8 mouse cellular contexts compared by ENCODE assay signal in the genomic region with DNA sequence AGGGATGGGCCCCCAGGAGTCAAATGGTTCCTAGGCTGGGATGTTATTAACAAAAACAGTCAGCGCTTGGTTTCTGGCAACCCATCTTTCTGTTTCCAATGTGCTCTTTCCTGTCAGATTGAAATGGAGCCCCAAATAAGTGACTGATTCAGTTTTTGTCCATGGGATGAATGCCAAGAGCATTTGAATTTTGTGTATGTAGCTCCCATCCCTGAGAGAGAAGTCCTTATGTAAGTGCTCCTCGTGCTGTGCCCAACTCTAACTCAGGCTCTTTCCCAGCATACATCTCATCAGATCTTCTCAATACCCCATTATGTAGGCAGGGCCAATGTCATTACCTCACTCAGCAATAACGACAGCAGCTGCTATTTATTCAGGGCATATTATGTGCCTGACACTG. TPM values are rescaled to one million over a fixed set of nuclear protein-coding genes. Genes with fewer than 3 reads are reported as not detected.
DNase-seq lines count a peak whose midpoint lies in the region; ATAC-seq and TF ChIP-seq lines count a peak whose summit lies in the region.

No protein-coding gene starts in this region.

- peak overlapping the region; percentile 100 for H3K4me3 ChIP-seq in gastrocnemius, adult 2 months
- H3K4me3 ChIP-seq in forebrain, embryonic 10.5 days, result peak overlapping the region; percentile 98
- H3K4me3 ChIP-seq in limb, embryonic 15.5 days, result peak overlapping the region; percentile 89

- peaks cover 74% of the 10 kb centered on the region for H3K4me1 ChIP-seq in forebrain, embryonic 10.5 days
- peaks cover 53% of the 10 kb centered on the region for H3K4me1 ChIP-seq in limb, embryonic 15.5 days

- peaks cover 42% of the 10 kb centered on the region for H3K36me3 ChIP-seq in forebrain, embryonic 10.5 days (replicated peaks)
- H3K36me3 ChIP-seq in limb, embryonic 15.5 days, result peaks cover 23% of the 10 kb centered on the region

- ATAC-seq in limb, embryonic 15.5 days (ENCODE audit: insufficient number of reproducible peaks, low FRiP score, low TSS enrichment, low read depth), result no peak

- H3K27me3 ChIP-seq in forebrain, embryonic 10.5 days (ENCODE audit: poor library complexity, severe bottlenecking), result peaks cover 16% of the 10 kb centered on the region
- 0 out of 2 replicates have a peak, but pooled peaks cover 5% of the 10 kb centered on the region for H3K27me3 ChIP-seq in limb, embryonic 15.5 days

- DNase-seq in gastrocnemius, adult 2 months, result no peak
- DNase-seq in gastrocnemius, adult 18-20 months (ENCODE audit: low spot score), result no peak
- DNase-seq in 3T3-L1 (ENCODE audit: low read depth, low spot score), result peak; percentile 4
- no peak for DNase-seq in forebrain, embryonic 10.5 days (ENCODE audit: extremely low spot score, low spot score)
- DNase-seq in thymus, postnatal 36 days, result no peak
- no peak for DNase-seq in gastrocnemius, postnatal 36 days
- no peak for DNase-seq in c-Kit-positive CD71-positive TER-119-positive erythroid progenitor cells, embryonic 14.5 days (ENCODE audit: low spot score)

- no peaks in the 10 kb centered on the region for H3K9me3 ChIP-seq in forebrain, embryonic 10.5 days
- H3K9me3 ChIP-seq in limb, embryonic 15.5 days, result no peaks in the 10 kb centered on the region

- intact Hi-C loops in gastrocnemius, adult 2 months (cut with DNase I), result no loop called here
- intact Hi-C loops in gastrocnemius, postnatal 36 days (cut with DNase I), result no loop called here

- H3K27ac ChIP-seq in gastrocnemius, adult 2 months, result no peak overlapping the region; the same call in 1 of the 2 replicates
- H3K27ac ChIP-seq in forebrain, embryonic 10.5 days, result peak overlapping the region; percentile 100
- no peak overlapping the region for H3K27ac ChIP-seq in limb, embryonic 15.5 days

- peak overlapping the region; percentile 85 for H3K4me2 ChIP-seq in limb, embryonic 15.5 days

- WGBS in forebrain, embryonic 10.5 days, result 70% methylated on average over 3 of the region's 3 CpGs
- WGBS in limb, embryonic 15.5 days, result 44% methylated on average over 3 of the region's 3 CpGs

- H3K9ac ChIP-seq in limb, embryonic 15.5 days, result peak overlapping the region; percentile 99; the same call in 1 of the 2 replicates

- no peak for TF ChIP-seq CTCF in gastrocnemius, adult 2 months (IDR thresholded peaks at IDR 0.05)

RNA-seq across cellular contexts. Expression of a gene that starts 1.2 kb away (rescaled TPM):
- total RNA-seq in gastrocnemius, adult 2 months (2021), result 10 to 100 TPM; 51.2 to 58.3 TPM
- total RNA-seq in gastrocnemius, adult 18-20 months (2021), result 10 to 100 TPM; 51.7 to 58.0 TPM
- 26.3 and 27.2 TPM in 2 replicates for polyA plus RNA-seq in forebrain, embryonic 10.5 days (2016; fragmentation: Nextera tagmentation; extraction: Ambion mirVana)
- 25.8 and 27.1 TPM in 2 replicates for polyA plus RNA-seq in limb, embryonic 15.5 days (2015; fragmentation: Nextera tagmentation; extraction: Ambion mirVana)
- total RNA-seq in gastrocnemius, postnatal 36 days (2021), result 10 to 100 TPM; 45.3 to 50.1 TPM

RNA-seq across cellular contexts. Expression of a gene that starts 2.0 kb away (rescaled TPM):
- total RNA-seq in gastrocnemius, adult 2 months (2021), result 10 to 100 TPM; 16.2 to 16.6 TPM
- total RNA-seq in gastrocnemius, adult 18-20 months (2021), result 10 to 100 TPM in 1 of 2 experiments, 1 to 10 TPM in 1; 9.8 to 13.6 TPM
- polyA plus RNA-seq in forebrain, embryonic 10.5 days (2016; fragmentation: Nextera tagmentation; extraction: Ambion mirVana), result 120 and 122 TPM in 2 replicates
- 85.8 and 96.1 TPM in 2 replicates for polyA plus RNA-seq in limb, embryonic 15.5 days (2015; fragmentation: Nextera tagmentation; extraction: Ambion mirVana)
- 10 to 100 TPM; 13.9 to 14.7 TPM for total RNA-seq in gastrocnemius, postnatal 36 days (2021)

RNA-seq across cellular contexts. Expression of a gene that starts 25.0 kb away (rescaled TPM):
- 1 to 10 TPM; 3.9 to 8.2 TPM for total RNA-seq in gastrocnemius, adult 2 months (2021)
- total RNA-seq in gastrocnemius, adult 18-20 months (2021), result 1 to 10 TPM; 4.9 to 5.9 TPM
- 9.6 and 10.7 TPM in 2 replicates for polyA plus RNA-seq in forebrain, embryonic 10.5 days (2016; fragmentation: Nextera tagmentation; extraction: Ambion mirVana)
- 20.5 and 21.9 TPM in 2 replicates for polyA plus RNA-seq in limb, embryonic 15.5 days (2015; fragmentation: Nextera tagmentation; extraction: Ambion mirVana)
- total RNA-seq in gastrocnemius, postnatal 36 days (2021), result 1 to 10 TPM; 5.1 to 6.5 TPM

RNA-seq across cellular contexts. Expression of a gene that starts 36.6 kb away (rescaled TPM):
- total RNA-seq in gastrocnemius, adult 2 months (2021), result 10 to 100 TPM; 11.0 to 14.6 TPM
- 10 to 100 TPM; 14.0 to 14.3 TPM for total RNA-seq in gastrocnemius, adult 18-20 months (2021)
- 44.3 and 46.2 TPM in 2 replicates for polyA plus RNA-seq in forebrain, embryonic 10.5 days (2016; fragmentation: Nextera tagmentation; extraction: Ambion mirVana)
- 32.5 and 39.5 TPM in 2 replicates for polyA plus RNA-seq in limb, embryonic 15.5 days (2015; fragmentation: Nextera tagmentation; extraction: Ambion mirVana)
- 10 to 100 TPM; 15.2 to 18.6 TPM for total RNA-seq in gastrocnemius, postnatal 36 days (2021)

RNA-seq across cellular contexts. Expression of a gene that starts 57.4 kb away (rescaled TPM):
- 1 to 10 TPM in 1 of 2 experiments, under 1 TPM in 1; 0.99 to 1.7 TPM for total RNA-seq in gastrocnemius, adult 2 months (2021)
- total RNA-seq in gastrocnemius, adult 18-20 months (2021), result 1 to 10 TPM in 1 of 2 experiments, under 1 TPM in 1; 0.89 to 1.6 TPM
- 1.9 and 2.2 TPM in 2 replicates for polyA plus RNA-seq in forebrain, embryonic 10.5 days (2016; fragmentation: Nextera tagmentation; extraction: Ambion mirVana)
- polyA plus RNA-seq in limb, embryonic 15.5 days (2015; fragmentation: Nextera tagmentation; extraction: Ambion mirVana), result 4.0 TPM in 2 replicates
- total RNA-seq in gastrocnemius, postnatal 36 days (2021), result 1 to 10 TPM; 2.0 TPM
